Mouse (Mus musculus) ES-Bruce4 (cell line): ENCODE data around the gene Gorab. TPM values are rescaled to one million over a fixed set of nuclear protein-coding genes. Genes with fewer than 3 reads are reported as not detected.

Source experiments
- H3K27ac ChIP-seq: 2 replicates; pipeline ENCODE4 v1.5.1; 2012; ENCODE audit warnings: low read length, inconsistent platforms; ENCODE audit not compliant: insufficient read depth
- H3K27me3 ChIP-seq: 2 replicates; pipeline ENCODE4 v1.6.1; 2012; ENCODE audit warnings: mild to moderate bottlenecking, low read length, inconsistent platforms; ENCODE audit not compliant: control insufficient read depth, poor library complexity, insufficient read depth, severe bottlenecking
- H3K36me3 ChIP-seq: 2 replicates; pipeline ENCODE4 v1.6.1; 2012; ENCODE audit warnings: inconsistent platforms, mild to moderate bottlenecking, low read length, moderate library complexity; ENCODE audit not compliant: control insufficient read depth, poor library complexity, insufficient read depth, severe bottlenecking
- H3K4me1 ChIP-seq: one replicate; pipeline ENCODE4 v1.8.1; 2011; ENCODE audit warnings: low read length; ENCODE audit not compliant: control insufficient read depth, insufficient read depth
- H3K4me3 ChIP-seq: 2 replicates; pipeline ENCODE4 v1.5.1; 2011; ENCODE audit warnings: low read depth, mild to moderate bottlenecking, low read length
- H3K9ac ChIP-seq: 2 replicates; pipeline ENCODE4 v1.6.1; 2012; ENCODE audit warnings: low read depth, mild to moderate bottlenecking, inconsistent platforms; ENCODE audit not compliant: poor library complexity, severe bottlenecking
- H3K9me3 ChIP-seq: replicated peaks from 2 replicates; pipeline ENCODE4 v1.6.1; 2012; ENCODE audit warnings: mild to moderate bottlenecking, low read length, inconsistent platforms; ENCODE audit not compliant: control insufficient read depth, poor library complexity, insufficient read depth, severe bottlenecking
- CTCF ChIP-seq: IDR thresholded peaks from one replicate; pipeline ENCODE4 v1.8.1; 2011; ENCODE audit warnings: low read depth, low read length
- EP300 ChIP-seq: IDR thresholded peaks from 2 replicates; pipeline ENCODE4 v1.6.1; 2011; ENCODE audit warnings: low read depth, low read length; ENCODE audit not compliant: insufficient read depth
- POLR2A ChIP-seq: IDR thresholded peaks from one replicate; pipeline ENCODE4 v1.8.1; 2011; ENCODE audit warnings: low read length; ENCODE audit not compliant: insufficient read depth
- polyA plus RNA-seq: library from polyadenylated mRNA; stranded (reverse); fragments of >200 nt; gene quantifications from 2 replicates; pipeline ENCODE4 v1.2.4, GENCODE M21; 2011; ENCODE audit warnings: low read depth; ENCODE audit not compliant: missing spikeins, insufficient read depth, insufficient read length

Gorab gene
- polyA plus RNA-seq, 1 experiment: 9.8 TPM

GRCm38 (mm10) chr1:163361376-163361775 lies 42.1 kb downstream of the Gorab start:
- Histone ChIP-seq H3K9ac (no peak overlapping the region), H3K27me3 (no peaks in the 10 kb centered on the region), H3K27ac (no peak overlapping the region), H3K4me1 (no peaks in the 10 kb centered on the region), H3K4me3 (no peak overlapping the region), H3K36me3 (no peaks in the 10 kb centered on the region), H3K9me3 (no peaks in the 10 kb centered on the region)
- no peak for TF ChIP-seq POLR2A
- no peak for TF ChIP-seq CTCF
- no peak for TF ChIP-seq EP300

DNA sequence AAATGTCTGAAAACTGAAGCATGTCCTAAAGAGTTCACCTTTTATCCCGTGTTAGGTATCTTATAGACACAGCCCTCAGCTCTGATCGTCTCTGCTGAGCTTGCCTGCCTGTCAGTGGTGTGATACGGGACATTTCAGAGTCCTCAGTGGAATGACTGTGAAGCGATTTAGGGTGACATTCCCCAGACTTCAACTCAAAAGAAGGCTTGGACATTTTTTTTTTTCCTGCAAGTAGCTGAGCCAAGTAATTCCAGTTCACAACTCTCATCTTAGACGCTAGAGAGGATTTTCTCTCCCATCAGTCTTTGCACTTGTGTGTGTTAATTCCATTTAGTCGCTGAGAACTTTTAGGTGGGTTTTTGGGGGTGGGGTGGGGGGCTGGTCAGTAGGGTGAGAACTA lies 42.7 kb downstream of the Gorab start:
- H3K27me3 ChIP-seq: no peaks in the 10 kb centered on the region
- no peaks in the 10 kb centered on the region for H3K9me3 ChIP-seq
- H3K9ac ChIP-seq: no peak overlapping the region
- TF ChIP-seq EP300: no peak
- TF ChIP-seq POLR2A: no peak
- TF ChIP-seq CTCF: no peak
- no peak overlapping the region for H3K4me3 ChIP-seq
- H3K36me3 ChIP-seq: no peaks in the 10 kb centered on the region
- no peaks in the 10 kb centered on the region for H3K4me1 ChIP-seq
- no peak overlapping the region for H3K27ac ChIP-seq

GRCm38 (mm10) chr1:163359521-163359920 lies 43.9 kb downstream of the Gorab start:
- no peaks in the 10 kb centered on the region for H3K36me3 ChIP-seq
- no peaks in the 10 kb centered on the region for H3K27me3 ChIP-seq
- no peak overlapping the region for H3K27ac ChIP-seq
- no peak overlapping the region for H3K9ac ChIP-seq
- no peak for TF ChIP-seq EP300
- TF ChIP-seq CTCF: no peak
- no peak for TF ChIP-seq POLR2A
- no peaks in the 10 kb centered on the region for H3K9me3 ChIP-seq
- no peak overlapping the region for H3K4me3 ChIP-seq
- no peaks in the 10 kb centered on the region for H3K4me1 ChIP-seq

DNA sequence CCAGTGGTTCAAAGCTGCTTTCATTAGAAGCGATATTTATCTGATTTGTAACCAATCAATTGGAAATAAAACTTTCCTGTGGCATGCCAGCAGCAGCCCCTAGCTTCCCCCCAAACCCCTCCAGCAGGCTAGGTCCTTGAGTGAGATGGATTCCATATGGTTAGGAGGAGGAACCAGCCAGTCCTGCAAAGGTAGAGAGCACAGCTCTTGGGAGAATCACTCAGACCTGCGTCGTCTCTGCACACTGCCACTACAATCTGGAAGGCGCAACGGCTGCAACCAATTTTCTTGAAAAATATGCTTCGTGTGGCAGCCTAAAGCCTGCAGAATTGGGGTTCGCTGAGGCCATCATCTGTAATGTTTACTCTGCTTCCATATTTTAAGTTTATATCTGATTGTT lies 45.3 kb downstream of the Gorab start:
- H3K4me3 ChIP-seq: no peak overlapping the region
- no peaks in the 10 kb centered on the region for H3K27me3 ChIP-seq
- no peak overlapping the region for H3K9ac ChIP-seq
- H3K4me1 ChIP-seq: no peaks in the 10 kb centered on the region
- H3K9me3 ChIP-seq: no peaks in the 10 kb centered on the region
- H3K27ac ChIP-seq: no peak overlapping the region
- no peaks in the 10 kb centered on the region for H3K36me3 ChIP-seq
- TF ChIP-seq CTCF (no peak), EP300 (no peak), POLR2A (no peak)

GRCm38 (mm10) chr1:163357733-163358132 lies 45.7 kb downstream of the Gorab start:
- no peak overlapping the region for H3K9ac ChIP-seq
- H3K36me3 ChIP-seq: no peaks in the 10 kb centered on the region
- H3K9me3 ChIP-seq: no peaks in the 10 kb centered on the region
- H3K4me3 ChIP-seq: no peak overlapping the region
- no peak for TF ChIP-seq EP300
- no peak for TF ChIP-seq CTCF
- TF ChIP-seq POLR2A: no peak
- H3K27me3 ChIP-seq: no peaks in the 10 kb centered on the region
- no peak overlapping the region for H3K27ac ChIP-seq
- H3K4me1 ChIP-seq: no peaks in the 10 kb centered on the region

- TF ChIP-seq EP300 (no peak), CTCF (no peak), POLR2A (no peak)
- Histone ChIP-seq H3K27ac (no peak overlapping the region), H3K4me1 (no peaks in the 10 kb centered on the region), H3K36me3 (no peaks in the 10 kb centered on the region), H3K9me3 (no peaks in the 10 kb centered on the region), H3K4me3 (no peak overlapping the region), H3K9ac (no peak overlapping the region), H3K27me3 (no peaks in the 10 kb centered on the region)
Measured at GRCm38 (mm10) chr1:163356167-163356566, 47.3 kb downstream of the Gorab start.
